Mouse (Mus musculus) midbrain, embryonic 13.5 days (tissue): ENCODE results near the gene Iqcb1. TPM values are rescaled to one million over a fixed set of nuclear protein-coding genes. Genes with fewer than 3 reads are reported as not detected.

Experiments used
- ATAC-seq: fragments of 200-750 bp; cut with Nextera tagmentation; 2 replicates; pipeline ENCODE4 v1.8.0; 2017; ENCODE audit warnings: mild to moderate bottlenecking, moderate TSS enrichment, moderate library complexity
- H3K27ac ChIP-seq: fragments of 300-500 bp; sonication (generic); 2 replicates; pipeline ENCODE4 v1.5.1; 2015; ENCODE audit warnings: inconsistent platforms, mild to moderate bottlenecking, moderate library complexity
- H3K27me3 ChIP-seq: fragments of 300-500 bp; sonication (generic); 2 replicates; pipeline ENCODE4 v1.6.1; 2015; ENCODE audit warnings: mild to moderate bottlenecking, inconsistent platforms
- H3K36me3 ChIP-seq: fragments of 300-500 bp; sonication (generic); 2 replicates; pipeline ENCODE4 v1.6.1; 2015; ENCODE audit warnings: mild to moderate bottlenecking, inconsistent platforms
- H3K4me1 ChIP-seq: fragments of 300-500 bp; sonication (generic); replicated peaks from 2 replicates; pipeline ENCODE4 v1.6.1; 2015; ENCODE audit warnings: inconsistent platforms
- H3K4me2 ChIP-seq: fragments of 300-500 bp; sonication (generic); replicated peaks from 2 replicates; pipeline ENCODE4 v1.6.1; 2015; ENCODE audit warnings: moderate library complexity, mild to moderate bottlenecking, inconsistent platforms
- H3K4me3 ChIP-seq: fragments of 300-500 bp; sonication (generic); replicated peaks from 2 replicates; pipeline ENCODE4 v1.5.1; 2015; ENCODE audit warnings: mild to moderate bottlenecking, inconsistent platforms
- H3K9ac ChIP-seq: fragments of 300-500 bp; sonication (generic); replicated peaks from 2 replicates; pipeline ENCODE4 v1.6.1; 2015; ENCODE audit warnings: mild to moderate bottlenecking, inconsistent platforms
- H3K9me3 ChIP-seq: fragments of 300-500 bp; sonication (generic); 2 replicates; pipeline ENCODE4 v1.6.1; 2016; ENCODE audit warnings: mild to moderate bottlenecking, inconsistent platforms
- WGBS: fragments of 180-500 bp; shearing (Covaris S2); methylation state at CpG from one replicate; pipeline ENCODE4 v1.1.7; 2015; 5-methylcytosine and 5-hydroxymethylcytosine counted together
- polyA plus RNA-seq: library from polyadenylated mRNA; unstranded; fragments of >200 nt; fragmentation: Nextera tagmentation; extraction: Ambion mirVana; gene quantifications from 2 replicates; pipeline ENCODE4 v1.2.1, GENCODE M21; 2015

Gene Iqcb1
- polyA plus RNA-seq, 1 experiment from 2014 or later = 64.3 TPM

GRCm38 (mm10) chr16:36882737-36883343, 54.7 kb downstream of the Iqcb1 start:
- 24% methylated on average over 5 of the region's 5 CpGs for WGBS

GRCm38 (mm10) chr16:36884881-36885280, 56.7 kb downstream of the Iqcb1 start:
- no peak for ATAC-seq
- H3K4me2 ChIP-seq = no peak overlapping the region
- 79% methylated on average over 4 of the region's 4 CpGs for WGBS
- no peaks in the 10 kb centered on the region for H3K27me3 ChIP-seq
- H3K4me1 ChIP-seq = peaks cover 15% of the 10 kb centered on the region
- no peak overlapping the region for H3K9ac ChIP-seq
- no peak overlapping the region for H3K4me3 ChIP-seq
- no peaks in the 10 kb centered on the region for H3K9me3 ChIP-seq
- H3K36me3 ChIP-seq = peaks cover 27% of the 10 kb centered on the region
- H3K27ac ChIP-seq = no peak overlapping the region

More at GRCm38 (mm10) chr16:36882737-36883343, 54.7 kb downstream of the Iqcb1 start:
- Histone ChIP-seq H3K4me2 (no peak overlapping the region), H3K4me1 (peaks cover 26% of the 10 kb centered on the region), H3K9ac (no peak overlapping the region), H3K27me3 (no peaks in the 10 kb centered on the region), H3K27ac (peak overlapping the region; percentile 60), H3K9me3 (no peaks in the 10 kb centered on the region), H3K4me3 (no peak overlapping the region), H3K36me3 (peaks cover 18% of the 10 kb centered on the region)
- ATAC-seq = peak; percentile 43; the same call in 1 of the 2 replicates

- H3K9ac ChIP-seq = no peak overlapping the region
- H3K27me3 ChIP-seq = no peaks in the 10 kb centered on the region
- H3K4me2 ChIP-seq = no peak overlapping the region
- H3K4me1 ChIP-seq = peaks cover 14% of the 10 kb centered on the region
- H3K9me3 ChIP-seq = no peaks in the 10 kb centered on the region
- no peak overlapping the region for H3K27ac ChIP-seq
- ATAC-seq = no peak
- no peak overlapping the region for H3K4me3 ChIP-seq
- H3K36me3 ChIP-seq = peaks cover 35% of the 10 kb centered on the region
- 84% methylated on average over 11 of the region's 11 CpGs for WGBS
Observed at GRCm38 (mm10) chr16:36885912-36886311, 57.7 kb downstream of the Iqcb1 start.

- no peaks in the 10 kb centered on the region for H3K27me3 ChIP-seq
- WGBS = 89% methylated on average over 5 of the region's 5 CpGs
- no peak overlapping the region for H3K4me3 ChIP-seq
- H3K36me3 ChIP-seq = peaks cover 49% of the 10 kb centered on the region
- peaks cover 11% of the 10 kb centered on the region for H3K4me1 ChIP-seq
- H3K4me2 ChIP-seq = no peak overlapping the region
- no peak overlapping the region for H3K9ac ChIP-seq
- no peak overlapping the region for H3K27ac ChIP-seq
- no peaks in the 10 kb centered on the region for H3K9me3 ChIP-seq
- no peak for ATAC-seq
Observed at GRCm38 (mm10) chr16:36887546-36887945, 59.4 kb downstream of the Iqcb1 start.

- H3K9ac ChIP-seq = no peak overlapping the region
- ATAC-seq = no peak
- H3K27ac ChIP-seq = no peak overlapping the region
- WGBS = 92% methylated on average over 3 of the region's 3 CpGs
- no peaks in the 10 kb centered on the region for H3K4me1 ChIP-seq
- no peaks in the 10 kb centered on the region for H3K27me3 ChIP-seq
- no peak overlapping the region for H3K4me3 ChIP-seq
- peaks cover 76% of the 10 kb centered on the region for H3K36me3 ChIP-seq
- H3K4me2 ChIP-seq = no peak overlapping the region
- no peaks in the 10 kb centered on the region for H3K9me3 ChIP-seq
Observed at GRCm38 (mm10) chr16:36890559-36890958, 62.4 kb downstream of the Iqcb1 start.

- H3K36me3 ChIP-seq = peaks cover 78% of the 10 kb centered on the region
- no peak overlapping the region for H3K4me2 ChIP-seq
- H3K4me3 ChIP-seq = no peak overlapping the region
- 98% methylated on average over 4 of the region's 4 CpGs for WGBS
- no peak overlapping the region for H3K9ac ChIP-seq
- no peaks in the 10 kb centered on the region for H3K27me3 ChIP-seq
- no peaks in the 10 kb centered on the region for H3K4me1 ChIP-seq
- no peak for ATAC-seq
- no peaks in the 10 kb centered on the region for H3K9me3 ChIP-seq
- H3K27ac ChIP-seq = no peak overlapping the region
Observed at GRCm38 (mm10) chr16:36891415-36891814, 63.2 kb downstream of the Iqcb1 start.

GRCm38 (mm10) chr16:36893317-36893716, 65.1 kb downstream of the Iqcb1 start:
- no peaks in the 10 kb centered on the region for H3K9me3 ChIP-seq
- no peak overlapping the region for H3K27ac ChIP-seq
- no peaks in the 10 kb centered on the region for H3K27me3 ChIP-seq
- no peak for ATAC-seq
- no peak overlapping the region for H3K4me2 ChIP-seq
- H3K4me1 ChIP-seq = no peaks in the 10 kb centered on the region
- no peak overlapping the region for H3K9ac ChIP-seq
- H3K4me3 ChIP-seq = no peak overlapping the region
- peaks cover 79% of the 10 kb centered on the region for H3K36me3 ChIP-seq
- WGBS = 91% methylated on average over 10 of the region's 10 CpGs

- H3K27me3 ChIP-seq = no peaks in the 10 kb centered on the region
- no peaks in the 10 kb centered on the region for H3K9me3 ChIP-seq
- H3K4me3 ChIP-seq = no peak overlapping the region
- H3K4me1 ChIP-seq = no peaks in the 10 kb centered on the region
- no peak overlapping the region for H3K9ac ChIP-seq
- H3K36me3 ChIP-seq = peaks cover 89% of the 10 kb centered on the region
- H3K4me2 ChIP-seq = no peak overlapping the region
- H3K27ac ChIP-seq = no peak overlapping the region
- no peak for ATAC-seq
- WGBS = 95% methylated on average over 6 of the region's 6 CpGs
Observed at GRCm38 (mm10) chr16:36896712-36897111, 68.5 kb downstream of the Iqcb1 start.

- H3K4me3 ChIP-seq = no peak overlapping the region
- 90% methylated on average over 5 of the region's 5 CpGs for WGBS
- no peak for ATAC-seq
- peaks cover 62% of the 10 kb centered on the region for H3K36me3 ChIP-seq
- no peaks in the 10 kb centered on the region for H3K4me1 ChIP-seq
- no peak overlapping the region for H3K9ac ChIP-seq
- no peaks in the 10 kb centered on the region for H3K27me3 ChIP-seq
- H3K27ac ChIP-seq = no peak overlapping the region
- no peaks in the 10 kb centered on the region for H3K9me3 ChIP-seq
- H3K4me2 ChIP-seq = no peak overlapping the region
Observed at GRCm38 (mm10) chr16:36903156-36903555, 75.0 kb downstream of the Iqcb1 start.

GRCm38 (mm10) chr16:36911909-36912308, 83.7 kb downstream of the Iqcb1 start:
- no peak for ATAC-seq
- Histone ChIP-seq H3K4me1 (no peaks in the 10 kb centered on the region), H3K9me3 (no peaks in the 10 kb centered on the region), H3K4me2 (no peak overlapping the region), H3K27me3 (no peaks in the 10 kb centered on the region), H3K9ac (no peak overlapping the region), H3K4me3 (no peak overlapping the region), H3K36me3 (peaks cover 77% of the 10 kb centered on the region), H3K27ac (no peak overlapping the region)
- WGBS = 91% methylated on average over 10 of the region's 10 CpGs

- Histone ChIP-seq H3K4me1 (no peaks in the 10 kb centered on the region), H3K9me3 (no peaks in the 10 kb centered on the region), H3K27me3 (no peaks in the 10 kb centered on the region), H3K36me3 (peaks cover 80% of the 10 kb centered on the region), H3K4me3 (no peak overlapping the region), H3K4me2 (no peak overlapping the region), H3K27ac (no peak overlapping the region), H3K9ac (no peak overlapping the region)
- WGBS = 90% methylated on average over 13 of the region's 13 CpGs
- no peak for ATAC-seq
Observed at GRCm38 (mm10) chr16:36912311-36912710, 84.1 kb downstream of the Iqcb1 start.

- WGBS = 93% methylated on average over 5 of the region's 5 CpGs
Observed at GRCm38 (mm10) chr16:36914195-36914594, 86.0 kb downstream of the Iqcb1 start.

GRCm38 (mm10) chr16:36918505-36918904, 90.3 kb downstream of the Iqcb1 start:
- Histone ChIP-seq H3K27ac (no peak overlapping the region), H3K36me3 (peaks cover 86% of the 10 kb centered on the region), H3K4me1 (no peaks in the 10 kb centered on the region), H3K4me2 (no peak overlapping the region), H3K9me3 (no peaks in the 10 kb centered on the region), H3K9ac (no peak overlapping the region), H3K4me3 (no peak overlapping the region), H3K27me3 (no peaks in the 10 kb centered on the region)
- 97% methylated on average over 10 of the region's 10 CpGs for WGBS
- no peak for ATAC-seq

More at GRCm38 (mm10) chr16:36914195-36914594, 86.0 kb downstream of the Iqcb1 start:
- Histone ChIP-seq H3K4me2 (no peak overlapping the region), H3K27me3 (no peaks in the 10 kb centered on the region), H3K9me3 (no peaks in the 10 kb centered on the region), H3K9ac (no peak overlapping the region), H3K27ac (no peak overlapping the region), H3K36me3 (peaks cover 84% of the 10 kb centered on the region), H3K4me3 (no peak overlapping the region), H3K4me1 (no peaks in the 10 kb centered on the region)
- no peak for ATAC-seq
